Mouse (Mus musculus) effector memory CD4-positive, alpha-beta T cell, adult 5 months (primary cell): ENCODE measurements around the gene Olfr1161. TPM values are rescaled to one million over a fixed set of nuclear protein-coding genes. Genes with fewer than 3 reads are reported as not detected.

Experiments
- polyA plus RNA-seq: library from polyadenylated mRNA; unstranded; fragments of 100-300 nt; shearing (Covaris generic); gene quantifications from one replicate; pipeline ENCODE4 v1.2.1, GENCODE M21; 2017

The Olfr1161 gene
- polyA plus RNA-seq = not detected

GRCm38 (mm10) chr2:88022474-88022873 is at the start of gene Olfr1161:
TSS of gene Olfr1161 (plus strand) at chr2:88022774.

GRCm38 (mm10) chr2:87974563-87974962 is 48.0 kb upstream of the Olfr1161 start, which contains the start of gene Olfr74:
TSS of gene Olfr74 (minus strand) at chr2:87974663.

GRCm38 (mm10) chr2:87989813-87990212 is 32.8 kb upstream of the Olfr1161 start, which contains the start of gene Olfr1158:
TSS of gene Olfr1158 (plus strand) at chr2:87990113.

GRCm38 (mm10) chr2:88007515-88008318 is 14.9 kb upstream of the Olfr1161 start, which contains the start of gene Olfr1160:
TSS of gene Olfr1160 (minus strand) at chr2:88008268.

GRCm38 (mm10) chr2:88037599-88037998 is 15.0 kb downstream of the Olfr1161 start, which contains the start of gene Olfr73:
TSS of gene Olfr73 (minus strand) at chr2:88037699.

GRCm38 (mm10) chr2:88051029-88051428 is 28.5 kb downstream of the Olfr1161 start, which contains the start of gene Olfr1162:
TSS of gene Olfr1162 (minus strand) at chr2:88051129.

GRCm38 (mm10) chr2:88071730-88072129 is 49.2 kb downstream of the Olfr1161 start, which contains the start of gene Olfr1163:
TSS of gene Olfr1163 (minus strand) at chr2:88071830.

Other genes starting within 250 kb of the Olfr1161 start
- not detected for gene Olfr152, start 243.3 kb upstream of the Olfr1161 start, polyA plus RNA-seq
- gene Olfr1143, start 222.2 kb upstream of the Olfr1161 start, polyA plus RNA-seq = not detected
- not detected for gene Olfr1145, start 213.0 kb upstream of the Olfr1161 start, polyA plus RNA-seq
- not detected for gene Olfr1148, start 192.2 kb upstream of the Olfr1161 start, polyA plus RNA-seq
- not detected for gene Olfr1150-ps1, start 178.8 kb upstream of the Olfr1161 start, polyA plus RNA-seq
- not detected for gene Olfr1151, start 166.9 kb upstream of the Olfr1161 start, polyA plus RNA-seq
- gene Olfr1152, start 156.3 kb upstream of the Olfr1161 start, polyA plus RNA-seq = 0.07 TPM
- not detected for gene Olfr1153, start 127.8 kb upstream of the Olfr1161 start, polyA plus RNA-seq
- not detected for gene Olfr1154, start 117.6 kb upstream of the Olfr1161 start, polyA plus RNA-seq
- gene Olfr1155, start 77.6 kb upstream of the Olfr1161 start, polyA plus RNA-seq = not detected
- gene Olfr1156, start 69.7 kb upstream of the Olfr1161 start, polyA plus RNA-seq = 0.30 TPM
- not detected for gene Olfr1157, start 54.5 kb upstream of the Olfr1161 start, polyA plus RNA-seq
- gene Olfr74, start 48.1 kb upstream of the Olfr1161 start, polyA plus RNA-seq = not detected
- gene Olfr1158, start 32.7 kb upstream of the Olfr1161 start, polyA plus RNA-seq = not detected
- gene Olfr1160, start 14.5 kb upstream of the Olfr1161 start, polyA plus RNA-seq = 0.06 TPM
- not detected for gene Olfr73, start 14.9 kb downstream of the Olfr1161 start, polyA plus RNA-seq
- gene Olfr1162, start 28.4 kb downstream of the Olfr1161 start, polyA plus RNA-seq = not detected
- not detected for gene Olfr1163, start 49.1 kb downstream of the Olfr1161 start, polyA plus RNA-seq
- gene Olfr1164, start 71.2 kb downstream of the Olfr1161 start, polyA plus RNA-seq = not detected
- not detected for gene Olfr1166, start 105.5 kb downstream of the Olfr1161 start, polyA plus RNA-seq
- gene Olfr1167, start 132.4 kb downstream of the Olfr1161 start, polyA plus RNA-seq = not detected
- gene Olfr1168, start 159.1 kb downstream of the Olfr1161 start, polyA plus RNA-seq = not detected
- gene Olfr1170, start 205.6 kb downstream of the Olfr1161 start, polyA plus RNA-seq = not detected